Mouse (Mus musculus) spleen, postnatal 10 days (tissue): Measurements from ENCODE around the gene Foxp1.

Source experiments
- DNase-seq, 2 experiments: peaks; one replicate each; pipeline ENCODE4 v3.0.0; 2021 to 2022; ENCODE audit warnings: low spot score in 2 of 2

The Foxp1 gene

DNA sequence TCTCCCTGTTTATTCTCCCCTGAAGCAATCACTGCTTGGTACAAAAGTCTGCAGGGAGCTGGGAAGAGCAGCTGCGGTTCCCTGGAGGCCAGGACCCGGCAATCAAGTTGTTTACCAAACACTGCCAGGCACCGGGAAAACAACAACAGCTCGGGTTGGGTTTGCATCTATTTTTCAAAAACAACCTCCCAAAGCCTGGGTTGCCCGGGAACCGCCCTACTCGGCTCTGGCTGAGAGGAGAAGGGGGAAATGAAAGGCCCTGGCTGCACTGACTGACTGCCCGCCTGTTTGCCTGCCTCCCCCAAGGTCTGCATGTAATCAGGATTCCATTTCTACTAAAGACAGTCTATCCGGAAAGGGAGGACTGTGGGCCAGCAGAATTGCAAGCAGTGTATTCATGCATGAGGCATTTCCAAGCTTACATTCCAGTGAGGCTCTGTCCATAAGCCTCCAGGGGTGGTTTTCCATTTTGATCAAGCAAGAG, 82.6 kb downstream of the Foxp1 start:
- no peak for DNase-seq

GRCm38 (mm10) chr6:99439214-99439877, 83.2 kb downstream of the Foxp1 start:
- DNase-seq = no peak

- DNase-seq = no peak
These were observed 86.2 kb downstream of the Foxp1 start for GRCm38 (mm10) chr6:99436371-99436770.

- DNase-seq = no peak
These were observed 87.4 kb downstream of the Foxp1 start for GRCm38 (mm10) chr6:99435140-99435539.

DNA sequence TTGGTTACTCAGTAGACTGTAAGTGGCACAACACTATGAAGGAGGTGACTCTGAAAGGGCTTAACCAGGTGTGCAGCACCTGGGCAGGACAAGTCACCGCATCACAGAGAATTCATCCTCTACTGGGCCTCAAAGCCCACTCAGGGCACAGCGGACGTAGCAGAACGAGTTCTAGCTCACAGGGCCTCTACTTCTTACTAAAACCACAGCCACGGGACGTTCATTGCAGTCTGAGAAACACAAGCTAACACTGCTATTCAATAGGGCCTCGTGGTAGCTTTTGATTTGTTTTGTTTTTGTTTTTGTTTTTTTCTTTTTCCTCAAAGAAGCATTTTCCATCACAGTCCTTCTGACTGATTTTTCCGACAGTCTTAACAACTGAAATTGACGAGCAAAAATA, 89.5 kb downstream of the Foxp1 start:
- DNase-seq = no peak

DNA sequence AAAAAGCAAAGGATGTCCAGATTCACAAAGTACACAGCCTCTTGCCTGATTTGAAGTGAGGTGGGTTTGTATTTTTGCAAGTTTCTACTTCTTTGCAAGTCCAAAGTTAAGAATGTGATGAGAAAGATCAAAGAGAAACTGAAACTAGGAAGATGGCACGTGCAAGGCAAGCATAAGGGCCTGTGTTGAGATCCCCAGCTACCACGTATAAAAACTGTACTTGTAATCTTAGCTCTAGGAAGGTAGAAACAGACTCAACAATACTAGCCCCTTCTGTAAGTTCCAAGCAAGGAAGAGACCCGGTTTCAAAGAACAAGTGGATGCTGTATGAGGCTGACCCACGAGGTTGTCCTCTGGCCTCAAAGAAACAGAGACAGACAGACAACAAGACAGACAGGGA, 90.6 kb downstream of the Foxp1 start:
- DNase-seq = no peak

- DNase-seq = no peak
These were observed 92.0 kb downstream of the Foxp1 start for GRCm38 (mm10) chr6:99430560-99430959.

DNA sequence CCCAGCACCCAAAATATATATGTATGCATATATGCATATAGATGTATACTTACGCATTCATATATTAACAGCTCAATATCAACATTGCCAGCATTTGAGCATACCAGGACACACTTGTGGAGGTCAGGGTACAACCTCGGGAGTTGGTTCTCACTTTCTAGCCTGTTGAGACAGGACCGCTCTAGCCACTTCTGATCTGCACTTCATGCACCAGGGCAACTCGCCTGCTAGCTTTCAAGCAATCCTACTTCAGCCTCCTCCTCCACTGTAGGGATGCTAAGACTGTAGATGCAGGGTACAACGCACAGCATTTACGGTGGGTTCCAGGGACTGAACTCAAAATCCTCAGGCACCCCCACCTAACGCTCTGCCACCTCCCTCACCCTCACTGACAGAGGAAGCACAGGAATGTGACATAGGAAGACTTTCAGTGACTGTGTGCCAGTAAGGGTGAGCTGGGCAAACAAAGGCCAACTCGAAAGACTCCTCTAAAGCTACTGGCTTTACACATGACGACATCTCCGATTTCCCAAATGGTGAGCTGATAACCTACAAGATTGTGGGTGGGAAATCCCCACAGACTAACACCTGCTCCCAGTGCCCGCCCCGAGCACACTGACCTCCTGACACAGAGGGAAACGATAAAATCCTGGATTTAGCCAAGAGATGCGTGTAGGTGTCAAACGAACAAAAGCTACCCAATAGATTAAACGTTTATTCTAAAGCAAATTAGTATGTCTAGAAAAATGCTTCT, 93.0 kb downstream of the Foxp1 start:
- no peak for DNase-seq

GRCm38 (mm10) chr6:99428961-99429360, 93.6 kb downstream of the Foxp1 start:
- DNase-seq = no peak

- no peak for DNase-seq
These were observed 95.2 kb downstream of the Foxp1 start for GRCm38 (mm10) chr6:99427301-99427700.

DNA sequence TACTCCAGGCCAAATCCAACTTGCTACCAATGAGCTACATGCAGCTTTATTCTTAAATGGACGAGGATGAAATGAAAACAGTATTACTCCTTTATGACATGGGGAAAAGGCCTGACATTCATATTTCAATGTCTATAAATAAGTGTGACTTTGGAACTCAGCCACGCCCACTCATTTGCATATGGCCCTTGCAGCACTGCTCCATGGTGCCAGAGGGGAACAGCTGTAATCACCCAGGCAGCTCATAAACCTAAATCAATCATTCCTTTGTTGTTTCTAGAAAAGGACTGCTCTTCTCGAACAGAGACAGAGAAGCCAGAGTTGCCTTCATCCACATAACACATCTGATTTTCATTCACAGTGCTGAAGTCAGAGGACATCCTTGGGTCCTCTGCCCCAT, 97.5 kb downstream of the Foxp1 start:
- DNase-seq = no peak

GRCm38 (mm10) chr6:99420666-99421065, 101.9 kb downstream of the Foxp1 start:
- DNase-seq = no peak

DNA sequence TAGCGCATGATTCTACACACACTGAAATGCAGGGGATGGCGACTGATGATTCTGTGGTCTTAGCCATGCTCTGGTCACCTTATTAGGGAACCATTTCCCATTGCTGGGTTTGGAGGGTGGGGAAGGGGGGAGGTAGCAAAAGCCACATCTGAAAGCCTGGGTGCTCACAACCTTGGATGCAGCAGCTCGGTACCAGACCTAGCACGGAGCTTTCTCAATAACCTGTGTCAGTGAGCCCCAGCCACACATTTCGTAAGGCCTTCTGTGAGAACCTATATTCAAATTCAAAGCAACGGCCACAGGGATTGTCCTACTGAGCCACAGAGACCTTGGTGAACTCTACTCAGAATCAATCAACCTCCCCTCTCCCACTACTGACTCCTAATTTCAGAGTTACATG, 109.9 kb downstream of the Foxp1 start:
- no peak for DNase-seq

GRCm38 (mm10) chr6:99409602-99410001, 112.9 kb downstream of the Foxp1 start:
- no peak for DNase-seq

DNA sequence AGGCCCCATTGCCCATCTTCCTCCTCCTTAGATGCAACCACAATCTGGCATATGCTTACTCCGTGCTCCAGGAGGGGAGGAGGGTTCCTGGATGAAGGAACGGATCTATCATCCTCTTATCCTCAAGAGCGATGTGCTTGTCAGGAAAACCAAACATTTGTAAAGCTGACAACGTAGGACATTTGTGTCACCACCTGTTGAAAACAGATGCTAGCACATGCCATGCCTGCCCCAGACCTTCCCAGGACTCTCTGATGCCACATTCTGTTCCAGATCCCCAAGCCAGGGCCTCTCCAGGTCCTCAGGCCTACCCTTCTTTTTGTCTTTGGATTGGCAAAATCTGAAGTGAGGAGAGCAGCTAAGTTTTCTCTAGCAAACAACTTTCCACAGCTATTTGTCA, 113.6 kb downstream of the Foxp1 start:
- DNase-seq = no peak

DNA sequence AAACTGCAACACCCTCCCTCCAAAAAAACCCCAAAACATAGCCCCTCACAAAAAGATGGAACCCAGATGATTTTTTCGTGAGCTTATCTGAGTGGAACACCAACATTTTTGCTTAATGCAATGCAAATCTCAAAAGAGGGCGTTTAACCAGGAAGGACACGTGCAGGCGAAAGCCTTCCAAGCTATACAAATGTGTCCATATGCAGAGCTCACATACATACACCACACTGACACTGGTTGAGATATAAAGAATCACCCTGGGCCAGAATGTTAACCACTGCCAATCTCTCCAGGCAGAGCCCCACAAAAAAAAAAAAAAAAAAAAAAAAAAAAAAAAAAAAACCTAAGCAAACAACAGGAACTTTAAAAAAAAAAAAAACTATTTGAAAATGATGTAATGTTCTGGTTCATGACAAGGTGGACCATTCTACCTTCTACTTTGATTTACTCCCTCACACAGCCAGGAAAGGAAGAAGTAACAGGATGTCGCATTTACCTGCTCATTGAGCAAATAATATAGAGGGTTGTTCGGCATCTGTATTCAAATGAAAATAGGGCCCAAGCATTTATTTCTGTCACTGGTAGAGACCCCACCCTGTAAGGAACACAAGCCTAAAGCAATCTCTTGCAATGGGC, 118.6 kb downstream of the Foxp1 start:
- no peak for DNase-seq

GRCm38 (mm10) chr6:99402941-99403340, 119.6 kb downstream of the Foxp1 start:
- DNase-seq = no peak

DNA sequence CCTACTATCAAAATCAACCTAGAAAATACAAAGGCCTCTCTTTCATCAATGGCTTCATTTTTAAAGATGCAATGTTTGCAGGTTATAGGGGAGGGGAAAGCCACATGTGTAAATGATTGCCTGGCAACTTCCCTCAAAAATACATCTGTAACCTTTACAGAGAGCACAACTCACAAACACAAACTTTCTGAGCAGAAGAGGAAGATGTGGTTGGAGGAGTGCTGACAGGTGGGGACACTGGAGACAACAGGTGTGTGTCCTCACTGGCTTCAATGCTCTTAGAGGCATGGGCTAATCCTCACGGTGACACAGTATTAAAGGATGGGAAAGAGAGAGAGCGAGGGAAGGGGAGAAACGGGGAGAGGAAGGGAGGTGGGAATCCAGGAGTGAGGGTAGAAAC, 120.2 kb downstream of the Foxp1 start:
- no peak for DNase-seq

GRCm38 (mm10) chr6:99401801-99402200, 120.7 kb downstream of the Foxp1 start:
- peak in 1 of 2 experiments; percentile 39 for DNase-seq

GRCm38 (mm10) chr6:99401211-99401610, 121.3 kb downstream of the Foxp1 start:
- no peak for DNase-seq

DNA sequence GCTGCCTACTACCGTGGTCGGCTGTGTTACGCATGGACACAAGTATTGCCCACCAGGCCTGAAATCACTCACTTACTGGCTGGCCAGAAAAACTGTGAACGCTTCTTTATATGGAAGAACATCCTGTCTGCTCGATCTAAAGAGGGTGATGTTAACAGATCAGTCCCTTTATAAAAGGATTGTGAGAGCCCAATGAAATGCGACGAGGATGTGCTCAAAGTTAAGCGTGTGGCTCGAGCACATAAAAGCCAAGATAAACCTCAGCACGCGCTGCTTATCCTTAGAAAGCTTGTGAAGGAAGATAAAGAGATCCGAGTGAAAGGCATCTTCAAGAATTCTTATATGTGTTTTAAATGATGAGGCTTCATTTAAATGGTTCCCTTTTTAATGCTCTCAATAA, 126.8 kb downstream of the Foxp1 start:
- no peak for DNase-seq

DNA sequence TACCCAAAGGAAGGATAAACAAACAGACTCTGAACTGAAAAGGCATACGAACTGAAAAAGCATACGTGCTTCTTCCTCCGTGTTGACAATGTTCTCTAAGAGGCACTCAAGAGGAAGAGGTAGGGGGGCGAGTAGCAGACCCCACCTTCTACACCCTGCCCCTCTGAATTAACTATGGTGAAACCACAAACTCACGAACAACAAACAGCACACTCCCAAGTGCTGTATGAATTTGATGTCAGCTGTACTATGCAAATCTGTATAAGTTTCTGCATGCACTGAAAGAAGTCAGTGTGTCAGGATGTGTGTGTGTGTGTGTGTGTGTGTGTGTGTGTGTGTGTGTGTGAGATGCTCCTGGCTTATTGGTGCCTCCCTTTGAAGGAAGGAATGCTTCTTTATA, 127.7 kb downstream of the Foxp1 start:
- no peak for DNase-seq

DNA sequence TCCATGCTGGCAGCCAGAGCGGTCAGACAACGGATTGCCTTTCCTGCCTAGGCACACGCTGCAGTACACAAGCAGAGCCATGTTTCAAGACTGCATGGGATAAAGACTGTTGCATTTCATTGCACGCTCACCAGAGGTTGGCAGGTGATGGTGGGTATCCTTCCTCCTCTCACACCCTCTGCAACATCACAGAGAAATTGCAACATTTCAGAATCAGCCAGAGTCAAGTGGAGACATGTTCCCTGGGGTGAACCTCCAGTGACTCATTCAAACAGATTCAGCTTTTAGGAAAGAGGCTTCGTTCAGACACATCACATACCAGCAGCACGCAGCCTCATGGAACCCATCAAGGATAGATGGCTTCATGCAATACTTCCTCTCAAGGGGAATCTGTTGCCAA, 130.0 kb downstream of the Foxp1 start:
- no peak for DNase-seq
